Mouse (Mus musculus): ENCODE measurements around the gene Jup. TPM values are rescaled to one million over a fixed set of nuclear protein-coding genes. Genes with fewer than 3 reads are reported as not detected.
A peak's percentile ranks its signal among the peaks of the same experiment; 100 is the strongest.

Jup gene
- polyA plus RNA-seq, 1 experiment from 2014 or later = 44.1 TPM

- H3K27ac ChIP-seq = peak overlapping the region; percentile 69; the same call in 1 of the 2 replicates
- H3K27me3 ChIP-seq = no peaks in the 10 kb centered on the region
- H3K4me1 ChIP-seq (replicated peaks) = peaks cover 29% of the 10 kb centered on the region
- H3K9me3 ChIP-seq = no peaks in the 10 kb centered on the region
- peak overlapping the region; percentile 11 for H3K4me2 ChIP-seq
- peaks cover 27% of the 10 kb centered on the region for H3K36me3 ChIP-seq
- H3K4me3 ChIP-seq (replicated peaks) = no peak overlapping the region
- 39% methylated on average over 14 of the region's 14 CpGs for WGBS
- H3K9ac ChIP-seq (replicated peaks) = peak overlapping the region; percentile 23; the same call in 1 of the 2 replicates
- ATAC-seq (ENCODE audit: insufficient number of reproducible peaks, insufficient read depth, low FRiP score, low TSS enrichment, low read depth) = no peak
Observed at GRCm38 (mm10) chr11:100387589-100388375, 9.8 kb downstream of the Jup start.

- no peak overlapping the region for H3K4me2 ChIP-seq
Observed at GRCm38 (mm10) chr11:100387111-100387510, 10.5 kb downstream of the Jup start.

GRCm38 (mm10) chr11:100386586-100386985 is 11.0 kb downstream of the Jup start:
- Histone ChIP-seq H3K36me3 (peaks cover 39% of the 10 kb centered on the region), H3K27me3 (no peaks in the 10 kb centered on the region), H3K27ac (0 out of 2 replicates have a peak overlapping the region, but pooled peaks have one; percentile 45), H3K4me2 (no peak overlapping the region), H3K4me3 (replicated peaks) (no peak overlapping the region), H3K9me3 (no peaks in the 10 kb centered on the region), H3K9ac (replicated peaks) (no peak overlapping the region), H3K4me1 (replicated peaks) (peaks cover 29% of the 10 kb centered on the region)
- WGBS = 46% methylated on average over 5 of the region's 5 CpGs
- no peak for ATAC-seq (ENCODE audit: insufficient number of reproducible peaks, insufficient read depth, low FRiP score, low TSS enrichment, low read depth)

More at GRCm38 (mm10) chr11:100387111-100387510, 10.5 kb downstream of the Jup start:
- Histone ChIP-seq H3K36me3 (peaks cover 34% of the 10 kb centered on the region), H3K27ac (no peak overlapping the region), H3K9me3 (no peaks in the 10 kb centered on the region), H3K27me3 (no peaks in the 10 kb centered on the region), H3K9ac (replicated peaks) (no peak overlapping the region), H3K4me3 (replicated peaks) (no peak overlapping the region), H3K4me1 (replicated peaks) (peaks cover 29% of the 10 kb centered on the region)
- 83% methylated on average over 6 of the region's 6 CpGs for WGBS
- ATAC-seq (ENCODE audit: insufficient number of reproducible peaks, insufficient read depth, low FRiP score, low TSS enrichment, low read depth) = no peak

GRCm38 (mm10) chr11:100385016-100385415 is 12.5 kb downstream of the Jup start:
- Histone ChIP-seq H3K27me3 (no peaks in the 10 kb centered on the region), H3K4me3 (replicated peaks) (no peak overlapping the region), H3K4me1 (replicated peaks) (peaks cover 25% of the 10 kb centered on the region), H3K27ac (no peak overlapping the region), H3K4me2 (no peak overlapping the region), H3K36me3 (peaks cover 53% of the 10 kb centered on the region), H3K9me3 (no peaks in the 10 kb centered on the region), H3K9ac (replicated peaks) (no peak overlapping the region)
- no peak for ATAC-seq (ENCODE audit: insufficient number of reproducible peaks, insufficient read depth, low FRiP score, low TSS enrichment, low read depth)
- WGBS = 89% methylated on average over 3 of the region's 3 CpGs

- peaks cover 74% of the 10 kb centered on the region for H3K36me3 ChIP-seq
- H3K27ac ChIP-seq = no peak overlapping the region
- H3K9me3 ChIP-seq = no peaks in the 10 kb centered on the region
- H3K4me1 ChIP-seq (replicated peaks) = peaks cover 14% of the 10 kb centered on the region
- H3K9ac ChIP-seq (replicated peaks) = no peak overlapping the region
- no peak for ATAC-seq (ENCODE audit: insufficient number of reproducible peaks, insufficient read depth, low FRiP score, low TSS enrichment, low read depth)
- no peaks in the 10 kb centered on the region for H3K27me3 ChIP-seq
- H3K4me3 ChIP-seq (replicated peaks) = no peak overlapping the region
- no peak overlapping the region for H3K4me2 ChIP-seq
- WGBS = 85% methylated on average over 6 of the region's 6 CpGs
Observed at GRCm38 (mm10) chr11:100382682-100383081, 14.9 kb downstream of the Jup start.

- 89% methylated on average over 4 of the region's 4 CpGs for WGBS
- H3K36me3 ChIP-seq = peaks cover 84% of the 10 kb centered on the region
- H3K27ac ChIP-seq = no peak overlapping the region
- H3K27me3 ChIP-seq = no peaks in the 10 kb centered on the region
- H3K4me3 ChIP-seq (replicated peaks) = no peak overlapping the region
- no peaks in the 10 kb centered on the region for H3K9me3 ChIP-seq
- ATAC-seq (ENCODE audit: insufficient number of reproducible peaks, insufficient read depth, low FRiP score, low TSS enrichment, low read depth) = no peak
- H3K4me2 ChIP-seq = no peak overlapping the region
- no peaks in the 10 kb centered on the region for H3K4me1 ChIP-seq (replicated peaks)
- H3K9ac ChIP-seq (replicated peaks) = no peak overlapping the region
Observed at GRCm38 (mm10) chr11:100379311-100379710, 18.3 kb downstream of the Jup start.

GRCm38 (mm10) chr11:100378446-100378845 is 19.1 kb downstream of the Jup start:
- no peak overlapping the region for H3K4me3 ChIP-seq (replicated peaks)
- no peaks in the 10 kb centered on the region for H3K27me3 ChIP-seq
- no peaks in the 10 kb centered on the region for H3K4me1 ChIP-seq (replicated peaks)
- H3K9ac ChIP-seq (replicated peaks) = no peak overlapping the region
- no peak for ATAC-seq (ENCODE audit: insufficient number of reproducible peaks, insufficient read depth, low FRiP score, low TSS enrichment, low read depth)
- WGBS = 83% methylated on average over 5 of the region's 5 CpGs
- H3K9me3 ChIP-seq = no peaks in the 10 kb centered on the region
- H3K36me3 ChIP-seq = peaks cover 89% of the 10 kb centered on the region
- no peak overlapping the region for H3K27ac ChIP-seq
- no peak overlapping the region for H3K4me2 ChIP-seq

- no peak overlapping the region for H3K9ac ChIP-seq (replicated peaks)
- no peak for ATAC-seq (ENCODE audit: insufficient number of reproducible peaks, insufficient read depth, low FRiP score, low TSS enrichment, low read depth)
- H3K36me3 ChIP-seq = peaks cover 89% of the 10 kb centered on the region
- no peak overlapping the region for H3K27ac ChIP-seq
- H3K4me1 ChIP-seq (replicated peaks) = no peaks in the 10 kb centered on the region
- no peaks in the 10 kb centered on the region for H3K9me3 ChIP-seq
- H3K27me3 ChIP-seq = no peaks in the 10 kb centered on the region
- 93% methylated on average over 14 of the region's 14 CpGs for WGBS
- no peak overlapping the region for H3K4me2 ChIP-seq
- no peak overlapping the region for H3K4me3 ChIP-seq (replicated peaks)
Observed at GRCm38 (mm10) chr11:100377989-100378388, 19.6 kb downstream of the Jup start.

GRCm38 (mm10) chr11:100376746-100377389 is 20.7 kb downstream of the Jup start:
- Histone ChIP-seq H3K27ac (no peak overlapping the region), H3K27me3 (no peaks in the 10 kb centered on the region), H3K36me3 (peaks cover 88% of the 10 kb centered on the region), H3K4me2 (no peak overlapping the region), H3K4me3 (replicated peaks) (no peak overlapping the region), H3K9me3 (no peaks in the 10 kb centered on the region), H3K4me1 (replicated peaks) (0 out of 2 replicates have a peak, but pooled peaks cover 6% of the 10 kb centered on the region), H3K9ac (replicated peaks) (no peak overlapping the region)
- ATAC-seq (ENCODE audit: insufficient number of reproducible peaks, insufficient read depth, low FRiP score, low TSS enrichment, low read depth) = no peak
- 90% methylated on average over 21 of the region's 21 CpGs for WGBS

GRCm38 (mm10) chr11:100376005-100376404 is 21.6 kb downstream of the Jup start:
- WGBS = 82% methylated on average over 4 of the region's 4 CpGs
- 0 out of 2 replicates have a peak, but pooled peaks cover 7% of the 10 kb centered on the region for H3K4me1 ChIP-seq (replicated peaks)
- H3K9me3 ChIP-seq = no peaks in the 10 kb centered on the region
- no peaks in the 10 kb centered on the region for H3K27me3 ChIP-seq
- no peak for ATAC-seq (ENCODE audit: insufficient number of reproducible peaks, insufficient read depth, low FRiP score, low TSS enrichment, low read depth)
- no peak overlapping the region for H3K4me2 ChIP-seq
- peaks cover 83% of the 10 kb centered on the region for H3K36me3 ChIP-seq
- no peak overlapping the region for H3K4me3 ChIP-seq (replicated peaks)
- 0 out of 2 replicates have a peak overlapping the region, but pooled peaks have one; percentile 25 for H3K27ac ChIP-seq
- no peak overlapping the region for H3K9ac ChIP-seq (replicated peaks)

- H3K4me3 ChIP-seq (replicated peaks) = no peak overlapping the region
- ATAC-seq (ENCODE audit: insufficient number of reproducible peaks, insufficient read depth, low FRiP score, low TSS enrichment, low read depth) = no peak
- no peaks in the 10 kb centered on the region for H3K27me3 ChIP-seq
- H3K4me2 ChIP-seq = no peak overlapping the region
- H3K9me3 ChIP-seq = no peaks in the 10 kb centered on the region
- peaks cover 83% of the 10 kb centered on the region for H3K36me3 ChIP-seq
- H3K4me1 ChIP-seq (replicated peaks) = 0 out of 2 replicates have a peak, but pooled peaks cover 7% of the 10 kb centered on the region
- whole genome bisulfite sequencing = 86% methylated on average over 9 of the region's 9 CpGs
- H3K27ac ChIP-seq = no peak overlapping the region
- no peak overlapping the region for H3K9ac ChIP-seq (replicated peaks)
Observed at GRCm38 (mm10) chr11:100375127-100375526, 22.4 kb downstream of the Jup start.
